ENCODE assay signal across 12 mouse cellular contexts in the genomic region with DNA sequence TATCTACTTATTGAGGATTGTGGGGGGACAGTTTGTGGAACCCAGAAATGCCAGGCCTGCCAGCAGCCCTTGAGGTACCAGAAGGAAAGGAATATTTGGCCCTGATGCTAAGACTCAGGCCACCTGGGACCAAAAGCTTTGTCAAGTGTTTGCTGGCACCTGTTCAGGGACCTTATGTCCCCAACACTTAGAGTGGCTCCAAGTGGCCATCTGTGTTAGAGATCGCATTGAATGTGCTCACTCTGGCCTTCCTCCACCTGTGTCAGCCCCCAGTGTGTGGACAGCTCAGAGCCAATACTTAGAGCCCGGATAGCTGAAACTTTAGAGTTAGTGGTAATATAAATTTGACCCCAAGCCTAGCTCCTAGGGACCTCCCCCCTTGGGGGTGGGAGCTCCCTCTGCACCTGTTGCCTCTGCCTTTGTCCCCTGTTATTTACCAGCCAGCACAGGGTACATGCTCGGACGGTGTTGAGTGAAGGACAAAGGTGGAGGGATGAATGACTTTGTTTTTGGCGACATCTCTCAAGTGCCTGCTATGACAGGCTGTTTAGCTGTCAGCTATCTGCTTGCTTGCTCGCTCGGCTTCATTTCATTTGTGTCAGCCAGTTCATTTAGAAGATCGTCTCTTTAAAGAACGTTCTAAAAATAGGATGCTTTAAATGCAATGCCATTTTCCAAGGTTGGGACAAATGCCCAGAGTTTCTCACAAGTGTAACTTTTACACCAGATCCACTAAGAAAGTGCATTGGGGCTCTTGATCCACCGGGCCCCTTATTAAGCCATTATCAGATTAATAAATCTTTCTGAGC.
DNase-seq lines count a peak whose midpoint lies in the region; ATAC-seq and TF ChIP-seq lines count a peak whose summit lies in the region.
"Had no signal": no experiment of that assay in that cellular context is flagged by ENCODE, and none has a peak within 500 bp of the region (broad histone marks: within the 10 kb centered on the region; RNA-seq: fewer than 3 reads in every experiment).

No protein-coding gene starts in this region.

- WGBS in midbrain, embryonic 11.5 days = 78% methylated on average over 10 of the region's 10 CpGs
- 66% methylated on average over 10 of the region's 10 CpGs for WGBS in midbrain, embryonic 13.5 days
- WGBS in limb, embryonic 10.5 days = 82% methylated on average over 10 of the region's 10 CpGs
- WGBS in small intestine, adult 2 months = 36% methylated on average over 10 of the region's 10 CpGs

- H3K9me3 ChIP-seq in midbrain, embryonic 11.5 days (ENCODE audit: control insufficient read depth, low read length) = no peaks in the 10 kb centered on the region
- H3K9me3 ChIP-seq in midbrain, embryonic 13.5 days = no peaks in the 10 kb centered on the region
- no peaks in the 10 kb centered on the region for H3K9me3 ChIP-seq in limb, embryonic 10.5 days (replicated peaks)
- H3K9me3 ChIP-seq: forebrain, embryonic 12.5 days; G1E; hindbrain, embryonic 15.5 days had no signal

- peak; percentile 39 for DNase-seq in midbrain, embryonic 11.5 days (ENCODE audit: low spot score, missing footprints)
- peak; percentile 60 to 84 for DNase-seq in cerebellum, postnatal 36 days
- DNase-seq in limb, embryonic 10.5 days (ENCODE audit: low spot score) = no peak
- no peak for DNase-seq in thymus, postnatal 10 days (ENCODE audit: low spot score in 2 of 2)
- DNase-seq in retina, embryonic 14.5 days (ENCODE audit: low spot score) = no peak
- DNase-seq: liver; midbrain, embryonic 14.5 days had no signal

- H3K4me2 ChIP-seq in midbrain, embryonic 11.5 days = no peak overlapping the region
- H3K4me2 ChIP-seq in midbrain, embryonic 13.5 days (replicated peaks) = no peak overlapping the region
- H3K4me2 ChIP-seq: forebrain, embryonic 12.5 days; hindbrain, embryonic 15.5 days had no signal

- no peak for ATAC-seq in midbrain, embryonic 11.5 days (ENCODE audit: low FRiP score)
- no peak for ATAC-seq in midbrain, embryonic 13.5 days

- H3K36me3 ChIP-seq in midbrain, embryonic 11.5 days (ENCODE audit: control insufficient read depth, insufficient read depth, low read length) = no peaks in the 10 kb centered on the region
- H3K36me3 ChIP-seq in midbrain, embryonic 13.5 days = no peaks in the 10 kb centered on the region
- H3K36me3 ChIP-seq in limb, embryonic 10.5 days = no peaks in the 10 kb centered on the region
- H3K36me3 ChIP-seq in small intestine, adult 2 months (ENCODE audit: control insufficient read depth, insufficient read depth, low read length) = peaks cover 3% of the 10 kb centered on the region; the same call in 1 of the 2 replicates
- H3K36me3 ChIP-seq: forebrain, embryonic 12.5 days; hindbrain, embryonic 15.5 days had no signal

- no peaks in the 10 kb centered on the region; the same call in 1 of the 2 replicates for H3K4me1 ChIP-seq in midbrain, embryonic 11.5 days (ENCODE audit: control insufficient read depth, insufficient read depth, low read length)
- no peaks in the 10 kb centered on the region; the same call in 1 of the 2 replicates for H3K4me1 ChIP-seq in midbrain, embryonic 13.5 days (replicated peaks)
- peaks cover 15% of the 10 kb centered on the region; the same call in 1 of the 2 replicates for H3K4me1 ChIP-seq in limb, embryonic 10.5 days
- H3K4me1 ChIP-seq in small intestine, adult 2 months (ENCODE audit: control insufficient read depth, insufficient read depth, insufficient read length, low read length) = peaks cover 32% of the 10 kb centered on the region
- H3K4me1 ChIP-seq: hindbrain, embryonic 15.5 days had no signal

- H3K27me3 ChIP-seq in midbrain, embryonic 11.5 days (ENCODE audit: control insufficient read depth, insufficient read depth, low read length) = no peaks in the 10 kb centered on the region
- H3K27me3 ChIP-seq in midbrain, embryonic 13.5 days = no peaks in the 10 kb centered on the region
- no peaks in the 10 kb centered on the region for H3K27me3 ChIP-seq in limb, embryonic 10.5 days (ENCODE audit: low read depth, poor library complexity, severe bottlenecking)
- H3K27me3 ChIP-seq in small intestine, adult 2 months (ENCODE audit: control insufficient read depth, insufficient read depth, low read length) = no peaks in the 10 kb centered on the region
- H3K27me3 ChIP-seq: forebrain, embryonic 12.5 days; hindbrain, embryonic 15.5 days had no signal

- no peak for TF ChIP-seq POLR2A in small intestine, adult 2 months (IDR thresholded peaks at IDR 0.05; ENCODE audit: low read depth, low read length)

- no peak overlapping the region for H3K27ac ChIP-seq in midbrain, embryonic 11.5 days (ENCODE audit: low read depth, low read length)
- no peak overlapping the region for H3K27ac ChIP-seq in midbrain, embryonic 13.5 days
- H3K27ac ChIP-seq in limb, embryonic 10.5 days = 0 out of 2 replicates have a peak overlapping the region, but pooled peaks have one; percentile 9
- H3K27ac ChIP-seq in small intestine, adult 2 months (ENCODE audit: insufficient read depth, low read depth, low read length) = 0 out of 2 replicates have a peak overlapping the region, but pooled peaks have one; percentile 5
- H3K27ac ChIP-seq: forebrain, embryonic 12.5 days; hindbrain, embryonic 15.5 days had no signal

- H3K4me3 ChIP-seq in midbrain, embryonic 11.5 days (ENCODE audit: low read depth, low read length) = no peak overlapping the region
- no peak overlapping the region for H3K4me3 ChIP-seq in midbrain, embryonic 13.5 days (replicated peaks)
- H3K4me3 ChIP-seq in limb, embryonic 10.5 days = no peak overlapping the region
- no peak overlapping the region for H3K4me3 ChIP-seq in small intestine, adult 2 months (ENCODE audit: low read depth, low read length)
- H3K4me3 ChIP-seq: forebrain, embryonic 12.5 days; hindbrain, embryonic 15.5 days had no signal

- no peak overlapping the region for H3K9ac ChIP-seq in midbrain, embryonic 11.5 days (ENCODE audit: low read length)
- H3K9ac ChIP-seq in midbrain, embryonic 13.5 days (replicated peaks) = no peak overlapping the region
- H3K9ac ChIP-seq: forebrain, embryonic 12.5 days; hindbrain, embryonic 15.5 days had no signal

- no peak for TF ChIP-seq CTCF in small intestine, adult 2 months (IDR thresholded peaks at IDR 0.05; ENCODE audit: extremely low read depth, insufficient read length, insufficient replicate concordance, low read depth, low read length)

Comparison
In these comparisons a context has a peak if more than half of its experiments do, and no peak if none do; other contexts are left out.
1. DNase-seq: peak in midbrain, embryonic 11.5 days (single experiment) and cerebellum, postnatal 36 days (2 of 2); none in limb, embryonic 10.5 days (single experiment), thymus, postnatal 10 days (0 of 2) and retina, embryonic 14.5 days (single experiment).
2. H3K27ac ChIP-seq: peak in limb, embryonic 10.5 days (single experiment) and small intestine, adult 2 months (single experiment); none in midbrain, embryonic 11.5 days (single experiment) and midbrain, embryonic 13.5 days (single experiment).